In genomic region chr17:24132919-24133318, GRCm38 (mm10) we compare ENCODE assay signal across 6 mouse cellular contexts. TPM values are rescaled to one million over a fixed set of nuclear protein-coding genes. Genes with fewer than 3 reads are reported as not detected.
DNase-seq lines count a peak whose midpoint lies in the region; ATAC-seq and TF ChIP-seq lines count a peak whose summit lies in the region.
"Not testable (repeated sequence)": the region's sequence is repeated elsewhere in the genome, so short reads cannot be mapped to it uniquely, and the experiment has no call there.

No protein-coding gene starts in this region.

- not testable (repeated sequence) for TF ChIP-seq EP300 in ES-Bruce4 (IDR thresholded peaks at IDR 0.05; ENCODE audit: insufficient read depth, low read depth, low read length); liver, embryonic 14.5 days (IDR thresholded peaks at IDR 0.05; ENCODE audit: low read depth)

- H3K27ac ChIP-seq in ES-Bruce4 (ENCODE audit: insufficient read depth, low read length); gastrocnemius, adult 2 months; kidney, postnatal 0 days; liver, embryonic 14.5 days; small intestine, adult 2 months (ENCODE audit: insufficient read depth, low read depth, low read length): not testable (repeated sequence)

- peak; percentile 4 for TF ChIP-seq CTCF in ES-Bruce4 (IDR thresholded peaks at IDR 0.05; ENCODE audit: low read depth, low read length)
- peak; percentile 38 for TF ChIP-seq CTCF in gastrocnemius, adult 2 months (IDR thresholded peaks at IDR 0.05)
- peak; percentile 35; the same call in 1 of the 2 replicates for TF ChIP-seq CTCF in kidney, postnatal 0 days (IDR thresholded peaks at IDR 0.05; ENCODE audit: low read depth)
- peak; percentile 58 for TF ChIP-seq CTCF in liver, embryonic 14.5 days (IDR thresholded peaks at IDR 0.05; ENCODE audit: low read depth)
- peak; percentile 35; the same call in 1 of the 2 replicates for TF ChIP-seq CTCF in small intestine, adult 2 months (IDR thresholded peaks at IDR 0.05; ENCODE audit: extremely low read depth, insufficient read length, insufficient replicate concordance, low read depth, low read length)

- H3K4me1 ChIP-seq in ES-Bruce4 (ENCODE audit: control insufficient read depth, insufficient read depth, low read length); kidney, postnatal 0 days (replicated peaks; ENCODE audit: insufficient read depth, low read length); liver, embryonic 14.5 days (replicated peaks; ENCODE audit: control insufficient read depth in 2 of 2, insufficient read depth in 2 of 2, low read length in 1 of 2); small intestine, adult 2 months (ENCODE audit: control insufficient read depth, insufficient read depth, insufficient read length, low read length): not testable (repeated sequence)

- H3K4me3 ChIP-seq in ES-Bruce4 (ENCODE audit: low read depth, low read length); gastrocnemius, adult 2 months; kidney, postnatal 0 days (replicated peaks; ENCODE audit: low read depth, low read length); liver, embryonic 14.5 days (ENCODE audit: insufficient read depth in 1 of 2, low read depth in 2 of 2, low read length in 2 of 2); small intestine, adult 2 months (ENCODE audit: low read depth, low read length): not testable (repeated sequence)

- intact Hi-C loops in gastrocnemius, adult 2 months (cut with DNase I), result not testable (repeated sequence)

- not testable (repeated sequence) for H3K4me2 ChIP-seq in kidney, postnatal 0 days (ENCODE audit: low read length); liver, embryonic 14.5 days (ENCODE audit: low read depth)

- WGBS in kidney, postnatal 0 days, result 93% methylated on average over 4 of the region's 4 CpGs
- WGBS in liver, embryonic 14.5 days (ENCODE audit: insufficient replicate concordance), result 81% methylated on average over 4 of the region's 4 CpGs
- WGBS in small intestine, adult 2 months, result 91% methylated on average over 4 of the region's 4 CpGs

- not testable (repeated sequence) for DNase-seq in gastrocnemius, adult 2 months; kidney, postnatal 0 days (ENCODE audit: low spot score); liver, embryonic 14.5 days (ENCODE audit: low read depth in 3 of 3, low spot score in 3 of 3)
- peak; percentile 38 for DNase-seq in thymus, postnatal 14 days

- not testable (repeated sequence) for H3K9ac ChIP-seq in ES-Bruce4 (ENCODE audit: low read depth, poor library complexity, severe bottlenecking); kidney, postnatal 0 days (ENCODE audit: low read depth, low read length); liver, embryonic 14.5 days (replicated peaks)

- ATAC-seq in kidney, postnatal 0 days (replicated peaks; ENCODE audit: low FRiP score, low read depth); liver, embryonic 14.5 days (ENCODE audit: insufficient read depth): not testable (repeated sequence)

- H3K27me3 ChIP-seq in ES-Bruce4 (ENCODE audit: control insufficient read depth, insufficient read depth, low read length, poor library complexity, severe bottlenecking); kidney, postnatal 0 days (ENCODE audit: insufficient read depth, low read length); liver, embryonic 14.5 days (ENCODE audit: control insufficient read depth, insufficient read depth, low read length); small intestine, adult 2 months (ENCODE audit: control insufficient read depth, insufficient read depth, low read length): not testable (repeated sequence)

- not testable (repeated sequence) for TF ChIP-seq POLR2A in ES-Bruce4 (IDR thresholded peaks at IDR 0.05; ENCODE audit: insufficient read depth, low read length); small intestine, adult 2 months (IDR thresholded peaks at IDR 0.05; ENCODE audit: low read depth, low read length)

- H3K36me3 ChIP-seq in ES-Bruce4 (ENCODE audit: control insufficient read depth, insufficient read depth, low read length, poor library complexity, severe bottlenecking); kidney, postnatal 0 days (ENCODE audit: insufficient read depth, low read length); liver, embryonic 14.5 days (replicated peaks; ENCODE audit: control insufficient read depth, insufficient read depth, low read depth); small intestine, adult 2 months (ENCODE audit: control insufficient read depth, insufficient read depth, low read length): not testable (repeated sequence)

- not testable (repeated sequence) for H3K9me3 ChIP-seq in ES-Bruce4 (replicated peaks; ENCODE audit: control insufficient read depth, insufficient read depth, low read length, poor library complexity, severe bottlenecking); kidney, postnatal 0 days (replicated peaks; ENCODE audit: low read length); liver, embryonic 14.5 days (ENCODE audit: control insufficient read depth, low read length)

RNA-seq across cellular contexts. Expression of gene Pdpk1, which starts 17.8 kb away (rescaled TPM):
- 44.7 and 45.0 TPM in 2 replicates for polyA plus RNA-seq in ES-Bruce4 (2011; ENCODE audit: insufficient read depth, insufficient read length, low read depth, missing spikeins)
- 10 to 100 TPM; 35.1 to 39.7 TPM for total RNA-seq in gastrocnemius, adult 2 months (2021)
- polyA plus RNA-seq in kidney, postnatal 0 days (2015; fragmentation: Nextera tagmentation; extraction: Ambion mirVana), result 28.7 and 29.4 TPM in 2 replicates
- 8.5 and 9.7 TPM in 2 replicates for polyA plus RNA-seq in liver, embryonic 14.5 days (2012; rRNA removed)
- 24.5 and 25.5 TPM in 2 replicates for polyA plus RNA-seq in liver, embryonic 14.5 days (2014; fragmentation: Nextera tagmentation; extraction: Ambion mirVana)
- polyA plus RNA-seq in small intestine, adult 2 months (2012; rRNA removed), result 10.8 and 12.7 TPM in 2 replicates

RNA-seq across cellular contexts. Expression of gene Amdhd2, which starts 30.6 kb away (rescaled TPM):
- 25.3 and 30.4 TPM in 2 replicates for polyA plus RNA-seq in ES-Bruce4 (2011; ENCODE audit: insufficient read depth, insufficient read length, low read depth, missing spikeins)
- total RNA-seq in gastrocnemius, adult 2 months (2021), result 1 to 10 TPM; 8.4 to 8.8 TPM
- polyA plus RNA-seq in kidney, postnatal 0 days (2015; fragmentation: Nextera tagmentation; extraction: Ambion mirVana), result 47.9 and 52.5 TPM in 2 replicates
- 11.6 and 12.7 TPM in 2 replicates for polyA plus RNA-seq in liver, embryonic 14.5 days (2012; rRNA removed)
- 17.6 and 21.7 TPM in 2 replicates for polyA plus RNA-seq in liver, embryonic 14.5 days (2014; fragmentation: Nextera tagmentation; extraction: Ambion mirVana)
- 61.6 and 187 TPM in 2 replicates for polyA plus RNA-seq in small intestine, adult 2 months (2012; rRNA removed)

RNA-seq across cellular contexts. Expression of gene Atp6v0c, which starts 36.6 kb away (rescaled TPM):
- polyA plus RNA-seq in ES-Bruce4 (2011; ENCODE audit: insufficient read depth, insufficient read length, low read depth, missing spikeins), result 254 and 307 TPM in 2 replicates
- total RNA-seq in gastrocnemius, adult 2 months (2021), result 100 to 1,000 TPM; 147 to 152 TPM
- 974 and 1,011 TPM in 2 replicates for polyA plus RNA-seq in kidney, postnatal 0 days (2015; fragmentation: Nextera tagmentation; extraction: Ambion mirVana)
- 236 and 271 TPM in 2 replicates for polyA plus RNA-seq in liver, embryonic 14.5 days (2012; rRNA removed)
- polyA plus RNA-seq in liver, embryonic 14.5 days (2014; fragmentation: Nextera tagmentation; extraction: Ambion mirVana), result 326 and 346 TPM in 2 replicates
- 549 and 948 TPM in 2 replicates for polyA plus RNA-seq in small intestine, adult 2 months (2012; rRNA removed)

RNA-seq across cellular contexts. Expression of gene Kctd5, which starts 59.6 kb away (rescaled TPM):
- polyA plus RNA-seq in ES-Bruce4 (2011; ENCODE audit: insufficient read depth, insufficient read length, low read depth, missing spikeins), result 66.4 and 68.4 TPM in 2 replicates
- total RNA-seq in gastrocnemius, adult 2 months (2021), result 10 to 100 TPM in 1 of 2 experiments, 1 to 10 TPM in 1; 6.9 to 10.4 TPM
- 47.6 and 51.2 TPM in 2 replicates for polyA plus RNA-seq in kidney, postnatal 0 days (2015; fragmentation: Nextera tagmentation; extraction: Ambion mirVana)
- 9.3 and 10.0 TPM in 2 replicates for polyA plus RNA-seq in liver, embryonic 14.5 days (2012; rRNA removed)
- 10.9 and 11.3 TPM in 2 replicates for polyA plus RNA-seq in liver, embryonic 14.5 days (2014; fragmentation: Nextera tagmentation; extraction: Ambion mirVana)
- polyA plus RNA-seq in small intestine, adult 2 months (2012; rRNA removed), result 51.8 and 74.6 TPM in 2 replicates

Comparison
In these comparisons a context has a peak if more than half of its experiments do, and no peak if none do; other contexts are left out.
1. CTCF ChIP-seq: peak in every context shown above with its lines; median percentile 58 in liver, embryonic 14.5 days; 38 in gastrocnemius, adult 2 months; 35 in kidney, postnatal 0 days; 35 in small intestine, adult 2 months; 4 in ES-Bruce4.